Mouse (Mus musculus) Patski (cell line): ENCODE results near the gene Hipk2. TPM values are rescaled to one million over a fixed set of nuclear protein-coding genes. Genes with fewer than 3 reads are reported as not detected.

Experiments
- ATAC-seq: fragments of 100-300 bp; one replicate; pipeline ENCODE4 v1.8.0; 2021
- CTCF ChIA-PET: fragments of 350-600 bp; sonication (Branson Sonifier 250); formaldehyde crosslinking; loops from one replicate; lab custom pipeline; 2022; ENCODE audit warnings: inconsistent platforms; lab: Charles Lee
- POLR2A ChIA-PET: fragments of 350-600 bp; sonication (Branson Sonifier 250); formaldehyde crosslinking; loops from one replicate; lab custom pipeline; 2022; ENCODE audit warnings: antibody characterized with exemption, inconsistent platforms; lab: Charles Lee
- DNase-seq: peaks from one replicate; pipeline ENCODE4 v3.0.0-alpha.2; 2011; ENCODE audit warnings: low read depth, low spot score
- H3K27me3 ChIP-seq: fragments of 371-371 bp; one replicate; pipeline ENCODE4 v1.5.1; 2021
- CTCF ChIP-seq: fragments of 100-300 bp; IDR thresholded peaks from one replicate; pipeline ENCODE4 v1.5.1; 2021
- in situ Hi-C: fragments of 300-500 bp; cut with MboI; formaldehyde crosslinking; loops from 3 replicates; pipeline ENCODE4 v1.11.1; 2018; ENCODE audit warnings: low pct_unique_long_range_greater_than_20kb, mixed read lengths
- polyA plus RNA-seq: library from polyadenylated mRNA; unstranded; gene quantifications from one replicate; pipeline ENCODE4 v1.2.3, GENCODE M21; 2021

Gene Hipk2
- polyA plus RNA-seq, 1 experiment from 2014 or later: 28.2 TPM

- CTCF ChIA-PET: interaction anchor here (0.8 to 1.7 kb wide), 2 partner anchors 8 to 182 kb away, joined by 4 read pairs; no protein-coding TSS in a partner anchor
- H3K27me3 ChIP-seq: no peaks in the 10 kb centered on the region
- DNase-seq (no peak), ATAC-seq (no peak)
- in situ Hi-C loops: loop anchor here (5.0 kb wide), 2 partner anchors 89 to 149 kb away; no protein-coding TSS in a partner anchor
- TF ChIP-seq CTCF: no peak
- POLR2A ChIA-PET: no interaction called here
Measured at GRCm38 (mm10) chr6:38918728-38919127, 42.8 kb upstream of the Hipk2 start.

- ChIA-PET CTCF (interaction anchor here (1.0 to 1.8 kb wide), 4 partner anchors 9 to 185 kb away, joined by 3 to 5 read pairs (median 4); no protein-coding TSS in a partner anchor), POLR2A (interaction anchor here (0.6 kb wide), 2 partner anchors 226 to 442 kb away, joined by 3 to 6 read pairs; no protein-coding TSS in a partner anchor)
- TF ChIP-seq CTCF: no peak
- no peaks in the 10 kb centered on the region for H3K27me3 ChIP-seq
- DNase-seq (no peak), ATAC-seq (peak; percentile 63)
- in situ Hi-C loops: loop anchor here (5.0 kb wide), 2 partner anchors 90 to 150 kb away; no protein-coding TSS in a partner anchor
Measured at GRCm38 (mm10) chr6:38917415-38917814, 41.5 kb upstream of the Hipk2 start.

GRCm38 (mm10) chr6:38916571-38916970 lies 40.6 kb upstream of the Hipk2 start:
- no peak for DNase-seq
- CTCF ChIA-PET: interaction anchor here (1.8 to 1.9 kb wide), 2 partner anchors 43 to 180 kb away, joined by 5 to 6 read pairs; no protein-coding TSS in a partner anchor
- ATAC-seq: no peak
- no peak for TF ChIP-seq CTCF
- in situ Hi-C loops: loop anchor here (5.0 kb wide), 2 partner anchors 91 to 151 kb away; no protein-coding TSS in a partner anchor
- POLR2A ChIA-PET: interaction anchor here (0.6 kb wide), 1 partner anchor 615 kb away, joined by 3 read pairs; no protein-coding TSS in a partner anchor
- no peaks in the 10 kb centered on the region for H3K27me3 ChIP-seq

- in situ Hi-C loops: loop anchor here (5.0 kb wide), 2 partner anchors 92 to 152 kb away; no protein-coding TSS in a partner anchor
- DNase-seq (no peak), ATAC-seq (no peak)
- ChIA-PET CTCF (interaction anchor here (1.8 to 1.9 kb wide), 2 partner anchors 42 to 179 kb away, joined by 5 to 6 read pairs; no protein-coding TSS in a partner anchor), POLR2A (no interaction called here)
- no peaks in the 10 kb centered on the region for H3K27me3 ChIP-seq
- no peak for TF ChIP-seq CTCF
Measured at GRCm38 (mm10) chr6:38915776-38916175, 39.8 kb upstream of the Hipk2 start.

- no peak for TF ChIP-seq CTCF
- in situ Hi-C loops: no loop called here
- H3K27me3 ChIP-seq: no peaks in the 10 kb centered on the region
- no peak for DNase-seq
- ChIA-PET CTCF (no interaction called here), POLR2A (no interaction called here)
- no peak for ATAC-seq
Measured at GRCm38 (mm10) chr6:38914181-38914580, 38.2 kb upstream of the Hipk2 start.

- CTCF ChIA-PET: interaction anchor here (3.0 kb wide), 1 partner anchor 217 kb away, joined by 8 read pairs; no protein-coding TSS in a partner anchor
Measured at GRCm38 (mm10) chr6:38913386-38914042, 37.5 kb upstream of the Hipk2 start.

GRCm38 (mm10) chr6:38912845-38913244 lies 36.9 kb upstream of the Hipk2 start:
- no peak for ATAC-seq
- in situ Hi-C loops: no loop called here
- H3K27me3 ChIP-seq: no peaks in the 10 kb centered on the region
- POLR2A ChIA-PET: no interaction called here
- no peak for DNase-seq
- CTCF ChIA-PET: interaction anchor here (1.3 to 5.1 kb wide), 3 partner anchors 49 to 217 kb away, joined by 3 to 20 read pairs (median 8); no protein-coding TSS in a partner anchor
- no peak for TF ChIP-seq CTCF

More at GRCm38 (mm10) chr6:38913386-38914042, 37.5 kb upstream of the Hipk2 start:
- in situ Hi-C loops: no loop called here
- ATAC-seq (no peak), DNase-seq (no peak)
- POLR2A ChIA-PET: no interaction called here
- H3K27me3 ChIP-seq: no peaks in the 10 kb centered on the region
- no peak for TF ChIP-seq CTCF

GRCm38 (mm10) chr6:38912121-38912660 lies 36.2 kb upstream of the Hipk2 start:
- CTCF ChIA-PET: interaction anchor here (0.7 to 5.1 kb wide), 6 partner anchors 34 to 262 kb away, joined by 3 to 20 read pairs (median 5); no protein-coding TSS in a partner anchor
- in situ Hi-C loops: no loop called here

GRCm38 (mm10) chr6:38910828-38911559 lies 35.0 kb upstream of the Hipk2 start:
- ChIA-PET POLR2A (interaction anchor here (1.0 kb wide), 1 partner anchor 19 kb away, joined by 4 read pairs; no protein-coding TSS in a partner anchor), CTCF (interaction anchor here (0.7 to 5.1 kb wide), 14 partner anchors 33 to 261 kb away, joined by 3 to 20 read pairs (median 4); no protein-coding TSS in a partner anchor)
- TF ChIP-seq CTCF: peak; percentile 95
- in situ Hi-C loops: no loop called here
- no peaks in the 10 kb centered on the region for H3K27me3 ChIP-seq
- no peak for DNase-seq
- peak; percentile 54 for ATAC-seq

More at GRCm38 (mm10) chr6:38912121-38912660, 36.2 kb upstream of the Hipk2 start:
- ATAC-seq (no peak), DNase-seq (no peak)
- H3K27me3 ChIP-seq: no peaks in the 10 kb centered on the region
- TF ChIP-seq CTCF: no peak
- POLR2A ChIA-PET: interaction anchor here (0.7 to 1.0 kb wide), 2 partner anchors 20 to 103 kb away, joined by 3 to 4 read pairs; no protein-coding TSS in a partner anchor

- DNase-seq: no peak
- in situ Hi-C loops: loop anchor here (10.0 kb wide), 1 partner anchor 184 kb away; no protein-coding TSS in a partner anchor
- ChIA-PET POLR2A (no interaction called here), CTCF (interaction anchor here (1.0 to 5.1 kb wide), 2 partner anchors 172 to 188 kb away, joined by 3 to 20 read pairs; no protein-coding TSS in a partner anchor)
- ATAC-seq: no peak
- TF ChIP-seq CTCF: no peak
- no peaks in the 10 kb centered on the region for H3K27me3 ChIP-seq
Measured at GRCm38 (mm10) chr6:38908401-38908800, 32.4 kb upstream of the Hipk2 start.
